Mouse (Mus musculus) mesoderm, embryonic 11.5 days (tissue): ENCODE results near the gene Pla2g4b.

Experiments
- DNase-seq: peaks from one replicate; pipeline ENCODE4 v3.0.0-alpha.2; 2012; ENCODE audit warnings: low read depth, low spot score

Gene Pla2g4b

GRCm38 (mm10) chr2:120015882-120016281 is 17.3 kb upstream of the Pla2g4b start:
- no peak for DNase-seq

GRCm38 (mm10) chr2:120017599-120017998 is 15.6 kb upstream of the Pla2g4b start:
- DNase-seq, result no peak

GRCm38 (mm10) chr2:120024337-120024736 is 8.9 kb upstream of the Pla2g4b start:
- DNase-seq, result no peak

GRCm38 (mm10) chr2:120026984-120027949 is 6.0 kb upstream of the Pla2g4b start, which contains the start of the genes Jmjd7 and Gm28042:
TSS of gene Jmjd7 (plus strand) at chr2:120027483.
TSS of gene Gm28042 (plus strand) at chr2:120027493.
- peak; percentile 85 for DNase-seq

DNA sequence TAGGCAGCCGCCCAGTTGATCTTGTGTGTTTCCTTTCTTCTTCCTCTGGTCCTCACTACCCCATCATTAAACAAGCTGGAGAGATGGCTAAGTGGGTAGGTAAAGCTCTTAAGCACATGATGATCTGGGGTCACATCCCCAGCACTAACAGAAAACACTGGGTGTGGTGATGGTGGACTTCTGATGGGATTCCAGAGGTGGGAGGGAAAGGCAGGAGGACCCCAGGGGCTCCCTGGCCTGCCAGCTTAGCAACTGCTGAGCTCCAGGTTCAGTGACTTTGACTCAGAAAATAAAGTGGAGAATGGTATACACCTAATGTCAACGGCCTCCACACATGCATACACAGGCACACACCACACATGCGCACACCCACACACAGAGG is 5.3 kb upstream of the Pla2g4b start:
- peak; percentile 52 for DNase-seq

DNA sequence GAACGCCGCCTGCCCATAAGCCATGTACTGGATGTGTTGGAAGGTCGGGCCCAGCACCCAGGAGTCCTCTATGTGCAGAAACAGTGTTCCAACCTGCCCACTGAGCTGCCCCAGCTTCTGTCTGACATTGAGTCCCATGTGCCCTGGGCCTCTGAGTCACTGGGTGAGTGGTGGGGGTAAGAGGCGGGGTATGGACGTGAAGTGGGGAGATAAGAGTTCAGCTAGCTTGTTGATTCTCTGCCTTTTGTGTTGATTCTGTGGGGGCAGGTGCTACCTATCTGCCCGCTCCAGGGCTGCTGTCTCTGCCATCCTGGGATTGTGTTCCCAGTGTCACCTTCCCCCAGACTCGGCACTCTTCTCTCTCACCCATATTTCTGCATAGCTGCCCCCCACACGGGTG is 2.8 kb upstream of the Pla2g4b start:
- DNase-seq, result no peak

DNA sequence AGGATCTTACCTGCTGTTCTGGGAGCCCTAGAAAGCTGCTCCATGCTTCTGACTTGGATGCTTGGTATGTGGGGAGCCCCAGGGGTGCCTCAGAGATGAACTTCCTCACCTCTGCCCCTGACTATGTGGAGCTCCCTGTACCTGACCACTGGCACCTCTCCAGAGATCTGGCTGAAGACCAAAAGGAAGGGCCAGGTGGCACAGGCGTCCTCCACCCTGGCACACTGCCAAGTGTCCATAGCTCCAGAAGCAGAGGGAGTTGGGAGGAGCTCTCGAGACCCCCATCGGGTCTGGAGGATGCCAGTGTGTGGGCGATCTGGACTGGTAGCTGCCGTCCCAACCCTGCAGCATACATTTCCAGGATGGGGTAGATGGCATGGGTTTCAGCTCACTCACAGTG is 509 bp downstream of the Pla2g4b start:
- no peak for DNase-seq

DNA sequence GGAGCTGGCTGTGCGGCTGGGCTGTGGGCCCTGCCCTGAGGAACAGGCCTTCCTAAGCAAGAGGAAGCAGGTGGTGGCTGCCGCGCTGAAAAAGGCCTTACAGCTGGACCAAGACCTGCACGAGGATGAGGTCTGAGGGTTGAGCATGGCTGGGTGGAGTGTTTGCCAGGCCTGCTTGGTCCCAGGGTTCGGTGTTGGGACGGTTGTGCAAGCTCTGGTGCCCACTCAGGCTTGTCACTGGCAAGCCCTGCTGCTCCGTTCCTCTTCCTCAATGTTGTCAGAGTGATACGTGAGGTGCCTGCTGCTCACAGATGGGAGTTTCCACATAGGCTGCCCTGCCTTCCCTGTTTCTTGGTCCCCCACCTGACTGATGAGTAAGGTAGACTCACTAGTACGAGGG is 4.5 kb downstream of the Pla2g4b start:
- no peak for DNase-seq

GRCm38 (mm10) chr2:120040991-120041390 is 7.8 kb downstream of the Pla2g4b start:
- no peak for DNase-seq

- no peak for DNase-seq
These were observed 10.9 kb downstream of the Pla2g4b start for GRCm38 (mm10) chr2:120044101-120044603.

- no peak for DNase-seq
These were observed 11.5 kb downstream of the Pla2g4b start for GRCm38 (mm10) chr2:120044676-120045075.

DNA sequence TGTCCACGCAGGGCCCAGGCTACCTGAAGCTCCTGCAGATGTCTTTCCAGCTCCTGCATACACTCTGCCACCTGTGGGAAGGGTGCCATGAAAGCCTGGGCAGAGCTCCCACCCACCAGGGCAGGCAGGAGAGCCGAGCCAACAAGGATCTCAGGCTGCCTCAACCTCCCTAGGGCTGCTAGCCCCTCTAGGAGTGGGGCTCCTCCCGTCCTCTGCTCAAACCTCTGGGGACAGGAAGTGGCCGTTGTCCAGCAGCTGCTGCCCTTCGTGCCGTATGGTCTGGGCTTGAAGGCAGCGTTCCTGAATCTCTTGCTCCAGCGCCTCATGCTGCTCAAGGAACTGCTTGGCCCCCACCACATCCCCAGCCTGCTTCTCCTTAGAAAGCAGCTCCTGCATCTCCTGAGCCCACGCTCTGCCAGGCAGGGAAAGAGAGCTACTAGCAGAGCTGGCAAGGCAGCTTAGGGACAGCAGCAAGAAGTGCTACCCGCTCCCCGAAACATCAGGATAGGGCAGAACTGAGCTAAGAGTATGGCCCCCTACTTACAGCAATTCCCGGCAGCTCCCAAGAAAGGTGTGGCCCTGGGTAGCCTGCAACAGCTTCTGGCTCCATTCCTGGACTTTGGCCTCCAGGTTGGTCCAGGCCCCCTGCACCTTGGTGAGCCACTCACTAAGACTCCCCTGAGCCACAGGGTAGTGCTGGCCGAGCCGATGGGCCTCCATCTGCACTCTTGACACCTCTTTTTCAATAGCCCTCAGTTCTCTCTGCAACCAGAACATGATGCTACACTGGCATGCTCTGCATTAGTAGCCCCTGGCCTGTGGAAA is 13.5 kb downstream of the Pla2g4b start:
- no peak for DNase-seq

- no peak for DNase-seq
These were observed 15.0 kb downstream of the Pla2g4b start for GRCm38 (mm10) chr2:120048173-120048572.

DNA sequence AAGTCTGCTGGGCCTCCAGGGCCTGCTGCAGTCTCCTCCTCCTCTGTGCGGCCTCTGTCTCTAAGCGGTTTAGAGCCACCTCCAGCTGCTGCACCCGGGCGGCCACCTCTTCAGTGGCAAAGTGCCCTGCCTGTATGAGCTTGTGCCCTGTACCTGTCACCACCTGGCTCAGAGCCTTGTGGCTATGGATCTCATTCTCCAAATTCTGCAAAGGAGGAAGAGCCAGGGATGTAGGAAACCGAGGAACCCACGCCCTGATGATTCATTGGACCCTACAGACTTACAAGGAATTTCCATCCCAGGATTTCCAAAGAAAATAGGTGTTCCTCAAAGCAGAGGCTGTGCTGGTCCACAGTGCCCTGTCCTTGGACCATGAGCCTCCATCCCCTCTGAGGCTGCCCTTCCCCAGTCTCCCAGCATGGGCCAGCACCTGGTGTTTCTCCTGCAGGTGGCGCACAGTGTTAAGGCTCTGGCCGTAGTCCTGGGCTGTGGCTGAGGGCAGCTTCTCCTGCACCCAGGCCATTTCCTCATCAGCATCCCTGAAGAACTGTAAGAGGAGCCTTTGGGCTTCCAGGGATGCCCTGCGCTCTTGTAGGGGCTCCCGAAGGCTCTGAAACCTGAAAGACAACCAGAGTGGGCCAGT is 16.5 kb downstream of the Pla2g4b start:
- DNase-seq, result peak; percentile 31

DNA sequence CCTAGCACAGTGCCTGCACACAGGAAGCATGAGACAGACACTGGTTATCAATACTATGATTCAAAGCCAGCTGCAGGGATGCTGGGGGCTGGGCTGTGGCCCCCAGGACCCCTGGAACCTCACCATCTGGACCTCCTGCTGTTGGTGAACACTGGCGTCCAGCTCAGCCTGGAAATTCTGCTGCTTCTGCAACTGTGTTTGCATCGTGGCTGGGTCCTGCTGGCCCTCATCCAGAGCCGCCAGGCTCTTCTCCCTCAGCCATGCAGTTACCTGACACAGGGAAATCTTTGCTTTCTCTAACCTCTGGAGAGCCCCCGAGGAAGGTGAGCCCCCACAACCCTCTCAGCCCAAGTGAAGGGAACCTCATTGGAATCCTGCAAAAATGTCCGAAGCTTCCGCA is 18.2 kb downstream of the Pla2g4b start:
- no peak for DNase-seq

DNA sequence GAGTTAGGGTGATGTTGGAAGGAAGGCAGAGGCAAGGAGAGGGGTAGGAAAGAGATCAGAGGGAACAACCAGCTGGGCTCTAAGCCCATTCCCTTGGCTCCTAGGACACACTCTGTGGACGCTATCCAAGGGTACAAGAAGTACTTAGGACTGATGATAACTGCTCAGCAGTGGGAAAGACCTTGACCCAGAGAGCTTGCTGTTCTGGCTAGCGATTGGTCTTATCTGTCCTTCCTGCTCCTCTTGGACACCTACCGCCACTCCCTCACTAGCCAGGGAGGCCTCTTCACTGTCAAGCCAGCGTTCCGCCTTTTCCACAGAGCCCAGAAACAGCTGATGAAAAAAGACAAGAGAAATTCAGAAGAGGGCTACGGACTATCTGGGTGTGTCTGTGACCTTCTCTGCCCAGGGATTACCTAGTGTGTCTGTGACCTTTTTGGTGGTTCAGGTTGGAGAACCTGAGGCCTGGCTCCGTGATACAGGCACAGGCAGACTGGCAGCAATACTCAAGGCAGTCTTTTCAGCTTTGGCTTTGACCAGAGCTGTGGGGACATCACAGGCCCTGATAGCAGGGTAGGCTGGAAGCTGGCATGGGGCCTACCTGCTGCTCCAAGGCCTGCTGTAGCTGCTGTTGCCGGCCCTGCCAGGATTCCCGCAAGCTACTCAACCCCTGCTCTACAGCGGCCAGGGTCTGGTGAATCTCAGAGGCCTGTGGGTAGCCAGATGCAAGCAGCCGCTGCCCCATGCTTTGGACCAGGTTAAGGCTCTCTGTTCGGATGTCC is 21.7 kb downstream of the Pla2g4b start:
- no peak for DNase-seq

DNA sequence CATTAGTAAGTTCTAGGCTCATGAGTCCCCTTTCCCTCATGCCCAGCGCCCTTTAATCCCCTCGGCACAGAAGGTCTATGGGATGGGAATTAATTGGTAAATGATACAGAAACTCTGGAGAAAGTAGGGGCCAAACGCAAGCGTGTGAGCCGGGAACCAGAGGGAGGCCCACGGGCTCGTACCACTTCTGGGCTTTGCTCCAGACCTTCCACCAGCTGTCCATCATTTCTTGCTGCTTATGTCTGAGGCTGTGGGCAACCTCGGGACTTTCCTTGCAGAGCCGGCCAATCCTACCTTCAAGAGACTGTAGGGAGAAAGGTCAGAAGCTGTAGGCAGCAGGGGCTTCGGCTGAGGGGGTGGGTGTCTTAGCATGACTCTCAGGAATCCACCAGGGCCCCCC is 22.7 kb downstream of the Pla2g4b start:
- no peak for DNase-seq

- no peak for DNase-seq
These were observed 25.6 kb downstream of the Pla2g4b start for GRCm38 (mm10) chr2:120058818-120059217.

- no peak for DNase-seq
These were observed 26.2 kb downstream of the Pla2g4b start for GRCm38 (mm10) chr2:120059466-120059865.

DNA sequence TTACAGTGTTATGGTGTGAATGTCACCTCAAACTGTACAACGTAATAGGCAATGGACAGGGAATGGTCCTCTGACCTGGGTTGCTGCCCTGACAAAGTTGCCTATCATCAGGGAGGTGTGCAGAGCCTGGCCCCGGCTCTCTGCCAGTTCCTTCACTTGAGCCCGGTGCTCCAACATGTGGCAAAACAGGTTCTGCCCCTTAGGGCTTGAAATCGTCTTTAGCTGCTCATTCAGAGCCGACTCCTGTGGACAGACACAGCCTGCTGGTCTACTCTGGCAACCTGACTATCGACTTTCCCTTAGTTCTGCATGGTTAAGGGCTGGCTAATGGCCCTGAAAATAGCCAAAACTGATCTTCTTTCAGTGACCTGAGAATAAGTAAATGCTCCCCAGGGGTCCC is 27.0 kb downstream of the Pla2g4b start:
- no peak for DNase-seq

DNA sequence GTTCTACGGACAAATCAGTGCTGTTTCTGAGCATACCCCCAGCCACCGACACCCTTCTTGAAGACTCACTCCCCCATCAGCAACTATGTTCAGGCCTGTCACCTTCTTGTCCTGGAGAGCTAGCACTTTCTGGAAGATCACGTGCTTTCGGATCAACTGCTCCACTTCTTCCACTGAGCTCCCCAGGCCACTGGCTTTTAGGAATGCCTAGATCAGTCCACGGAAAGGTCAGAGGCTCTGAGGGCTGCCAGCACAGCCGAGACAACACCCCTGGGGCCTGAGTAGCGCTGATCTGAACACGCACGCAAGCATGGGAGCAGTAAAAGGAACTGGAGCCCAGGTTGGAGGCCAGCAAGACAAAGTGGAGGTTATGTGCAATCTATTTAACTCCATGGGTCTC is 27.4 kb downstream of the Pla2g4b start:
- no peak for DNase-seq
